ENCODE assay signal across 15 mouse cellular contexts in genomic region chr10:24718720-24719119, GRCm38 (mm10). TPM values are rescaled to one million over a fixed set of nuclear protein-coding genes. Genes with fewer than 3 reads are reported as not detected.
DNase-seq lines count a peak whose midpoint lies in the region; ATAC-seq lines count a peak whose summit lies in the region.
"Had no signal": no experiment of that assay in that cellular context is flagged by ENCODE, and none has a peak within 500 bp of the region (broad histone marks: within the 10 kb centered on the region; RNA-seq: fewer than 3 reads in every experiment).

No protein-coding gene starts in this region.

- 47% methylated on average over 11 of the region's 11 CpGs for WGBS in heart, embryonic 12.5 days
- 58% methylated on average over 11 of the region's 11 CpGs for WGBS in midbrain, embryonic 11.5 days
- 55% methylated on average over 11 of the region's 11 CpGs for WGBS in midbrain, embryonic 10.5 days

- no peak for ATAC-seq in heart, embryonic 12.5 days (ENCODE audit: insufficient number of reproducible peaks, low FRiP score)
- no peak for ATAC-seq in midbrain, embryonic 11.5 days (ENCODE audit: low FRiP score)
- ATAC-seq in megakaryocyte-erythroid progenitor cell, adult 5-6 weeks (replicated peaks; ENCODE audit: low FRiP score, low TSS enrichment, poor library complexity, severe bottlenecking) = peak; percentile 46; the same call in 1 of the 2 replicates
- ATAC-seq: inflammation-experienced regulatory T-cells, adult 6 months had no signal

- H3K27ac ChIP-seq in heart, embryonic 12.5 days (ENCODE audit: poor library complexity, severe bottlenecking) = no peak overlapping the region
- H3K27ac ChIP-seq in midbrain, embryonic 11.5 days (ENCODE audit: low read depth, low read length) = no peak overlapping the region
- no peak overlapping the region for H3K27ac ChIP-seq in midbrain, embryonic 10.5 days (replicated peaks)

- H3K9ac ChIP-seq in heart, embryonic 12.5 days = no peak overlapping the region
- no peak overlapping the region for H3K9ac ChIP-seq in midbrain, embryonic 11.5 days (ENCODE audit: low read length)

- H3K36me3 ChIP-seq in heart, embryonic 12.5 days = no peaks in the 10 kb centered on the region
- no peaks in the 10 kb centered on the region for H3K36me3 ChIP-seq in midbrain, embryonic 11.5 days (ENCODE audit: control insufficient read depth, insufficient read depth, low read length)
- no peaks in the 10 kb centered on the region for H3K36me3 ChIP-seq in midbrain, embryonic 10.5 days

- no peak overlapping the region for H3K4me3 ChIP-seq in heart, embryonic 12.5 days
- H3K4me3 ChIP-seq in midbrain, embryonic 11.5 days (ENCODE audit: low read depth, low read length) = no peak overlapping the region
- H3K4me3 ChIP-seq in midbrain, embryonic 10.5 days = no peak overlapping the region
- H3K4me3 ChIP-seq: megakaryocyte, embryonic 14.5 days had no signal

- no peaks in the 10 kb centered on the region for H3K4me1 ChIP-seq in heart, embryonic 12.5 days (replicated peaks)
- 0 out of 2 replicates have a peak, but pooled peaks cover 2% of the 10 kb centered on the region for H3K4me1 ChIP-seq in midbrain, embryonic 11.5 days (ENCODE audit: control insufficient read depth, insufficient read depth, low read length)
- peaks cover 11% of the 10 kb centered on the region for H3K4me1 ChIP-seq in midbrain, embryonic 10.5 days

- H3K4me2 ChIP-seq in heart, embryonic 12.5 days = 0 out of 2 replicates have a peak overlapping the region, but pooled peaks have one; percentile 3
- no peak overlapping the region for H3K4me2 ChIP-seq in midbrain, embryonic 11.5 days

- no peak for DNase-seq in heart, adult 11 months
- DNase-seq in midbrain, embryonic 11.5 days (ENCODE audit: low spot score, missing footprints) = peak; percentile 53
- DNase-seq in midbrain, embryonic 10.5 days (ENCODE audit: low spot score) = no peak
- DNase-seq in R1 (ENCODE audit: low read depth, low spot score) = peak; percentile 20
- no peak for DNase-seq in right cerebral cortex, postnatal 14 days
- no peak for DNase-seq in lung, postnatal 25 days (ENCODE audit: low spot score)
- DNase-seq: adrenal gland, postnatal 36 days; cerebellum, postnatal 36 days; gastrocnemius, postnatal 36 days; kidney, postnatal 10 days; thymus, adult 2 months had no signal

- no peaks in the 10 kb centered on the region for H3K27me3 ChIP-seq in heart, embryonic 12.5 days (replicated peaks)
- no peaks in the 10 kb centered on the region for H3K27me3 ChIP-seq in midbrain, embryonic 11.5 days (ENCODE audit: control insufficient read depth, insufficient read depth, low read length)
- peaks cover 10% of the 10 kb centered on the region; the same call in 1 of the 2 replicates for H3K27me3 ChIP-seq in midbrain, embryonic 10.5 days (ENCODE audit: low read depth, poor library complexity, severe bottlenecking)
- H3K27me3 ChIP-seq: megakaryocyte, embryonic 14.5 days had no signal

- H3K9me3 ChIP-seq in heart, embryonic 12.5 days (replicated peaks) = no peaks in the 10 kb centered on the region
- no peaks in the 10 kb centered on the region for H3K9me3 ChIP-seq in midbrain, embryonic 11.5 days (ENCODE audit: control insufficient read depth, low read length)
- H3K9me3 ChIP-seq in midbrain, embryonic 10.5 days (replicated peaks) = no peaks in the 10 kb centered on the region
- H3K9me3 ChIP-seq: megakaryocyte, embryonic 14.5 days had no signal

RNA-seq across cellular contexts. Expression of gene Enpp1, which starts 6.8 kb away (rescaled TPM):
- 7.3 and 8.0 TPM in 2 replicates for polyA plus RNA-seq in heart, embryonic 12.5 days (2016; fragmentation: Nextera tagmentation; extraction: Ambion mirVana)
- 1.2 and 1.4 TPM in 2 replicates for polyA plus RNA-seq in midbrain, embryonic 11.5 days (2014; fragmentation: Nextera tagmentation; extraction: Ambion mirVana)
- polyA plus RNA-seq in midbrain, embryonic 10.5 days (2016; fragmentation: Nextera tagmentation; extraction: Ambion mirVana) = 0.36 and 0.92 TPM in 2 replicates
- 4.7 and 11.8 TPM in 2 replicates for total RNA-seq in megakaryocyte-erythroid progenitor cell, adult 5-6 weeks (2014; fragmentation: Nextera tagmentation)
- total RNA-seq in megakaryocyte-erythroid progenitor cell, adult 5-6 weeks (2017) = 3.7 and 9.6 TPM in 2 replicates

Comparison
In these comparisons a context has a peak if more than half of its experiments do, and no peak if none do; other contexts are left out.
1. DNase-seq: peak in midbrain, embryonic 11.5 days (single experiment) and R1 (single experiment); none in heart, adult 11 months (single experiment), midbrain, embryonic 10.5 days (single experiment), right cerebral cortex, postnatal 14 days (single experiment) and lung, postnatal 25 days (single experiment).